Mouse (Mus musculus) stomach, embryonic 14.5 days (tissue): ENCODE measurements at regions not wholly inside any gene's neighbourhood (a gene's known extent, or its start where the extent isn't known, plus 50 kb on each side); places are given as distances from the start of the nearest gene placed in this dataset.
A peak's percentile ranks its signal among the peaks of the same experiment; 100 is the strongest.

Experiments
- ATAC-seq: fragments of 200-750 bp; cut with Nextera tagmentation; 2 replicates; pipeline ENCODE4 v1.8.0; 2017; ENCODE audit warnings: low read depth, moderate TSS enrichment; ENCODE audit not compliant: insufficient number of reproducible peaks, insufficient read depth, low FRiP score
- H3K27ac ChIP-seq: fragments of 300-500 bp; sonication (generic); 2 replicates; pipeline ENCODE4 v1.5.1; 2014; ENCODE audit warnings: mild to moderate bottlenecking, low read length, moderate library complexity, mixed read lengths
- H3K27me3 ChIP-seq: fragments of 300-500 bp; sonication (generic); 2 replicates; pipeline ENCODE4 v1.6.1; 2014; ENCODE audit warnings: low read length, control low read depth, mixed read lengths; ENCODE audit not compliant: control insufficient read depth, insufficient read depth
- H3K36me3 ChIP-seq: fragments of 300-500 bp; sonication (generic); 2 replicates; pipeline ENCODE4 v1.6.1; 2014; ENCODE audit warnings: mild to moderate bottlenecking, control low read depth, low read length, moderate library complexity, mixed read lengths; ENCODE audit not compliant: control insufficient read depth, insufficient read depth
- H3K4me1 ChIP-seq: fragments of 300-500 bp; sonication (generic); 2 replicates; pipeline ENCODE4 v1.6.1; 2014; ENCODE audit warnings: low read length, control low read depth, mixed read lengths; ENCODE audit not compliant: control insufficient read depth, insufficient read depth
- H3K4me2 ChIP-seq: fragments of 300-500 bp; sonication (generic); replicated peaks from 2 replicates; pipeline ENCODE4 v1.6.1; 2014; ENCODE audit warnings: low read depth, low read length, control low read depth
- H3K4me3 ChIP-seq: fragments of 300-500 bp; sonication (generic); 2 replicates; pipeline ENCODE4 v1.5.1; 2014; ENCODE audit warnings: low read depth, low read length, control low read depth
- H3K9ac ChIP-seq: fragments of 300-500 bp; sonication (generic); replicated peaks from 2 replicates; pipeline ENCODE4 v1.6.1; 2014; ENCODE audit warnings: low read depth, mild to moderate bottlenecking, control low read depth, low read length, moderate library complexity, mixed read lengths
- H3K9me3 ChIP-seq: fragments of 300-500 bp; sonication (generic); 2 replicates; pipeline ENCODE4 v1.6.1; 2016; ENCODE audit warnings: low read depth, low read length, control low read depth; ENCODE audit not compliant: control insufficient read depth
- WGBS: fragments of 180-500 bp; shearing (Covaris S2); extraction: QIAGEN DNeasy Blood & Tissue Kit; methylation state at CpG from one replicate; pipeline ENCODE4 v1.1.7; 2014; 5-methylcytosine and 5-hydroxymethylcytosine counted together

DNA sequence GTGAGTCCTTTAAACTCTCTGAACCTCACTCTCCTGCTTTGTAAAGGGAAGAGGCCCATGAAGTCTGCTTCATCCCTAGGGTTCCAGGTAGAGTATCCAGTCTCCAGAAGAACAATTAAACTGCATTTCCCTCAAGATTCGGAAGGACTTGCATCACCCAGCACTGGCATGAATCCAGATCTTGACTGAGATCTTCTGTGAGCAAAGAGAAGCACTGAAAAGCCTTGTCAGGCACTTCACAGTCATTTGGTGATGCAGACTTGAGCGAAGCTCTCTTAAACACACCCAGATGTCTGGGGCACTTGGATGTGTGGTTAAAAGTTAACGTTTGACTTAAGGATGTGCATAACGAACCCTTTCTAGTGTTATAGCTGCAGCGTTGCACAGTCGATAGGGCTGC, 247.4 kb upstream of the Noct start:
- H3K4me1 ChIP-seq, result 0 out of 2 replicates have a peak, but pooled peaks cover 2% of the 10 kb centered on the region
- H3K36me3 ChIP-seq, result no peaks in the 10 kb centered on the region
- H3K4me2 ChIP-seq, result no peak overlapping the region
- no peak for ATAC-seq
- no peak overlapping the region for H3K4me3 ChIP-seq
- H3K9me3 ChIP-seq, result no peaks in the 10 kb centered on the region
- 75% methylated on average over 6 of the region's 6 CpGs for WGBS
- H3K27ac ChIP-seq, result peak overlapping the region; percentile 59; the same call in 1 of the 2 replicates
- H3K9ac ChIP-seq, result no peak overlapping the region
- H3K27me3 ChIP-seq, result no peaks in the 10 kb centered on the region

DNA sequence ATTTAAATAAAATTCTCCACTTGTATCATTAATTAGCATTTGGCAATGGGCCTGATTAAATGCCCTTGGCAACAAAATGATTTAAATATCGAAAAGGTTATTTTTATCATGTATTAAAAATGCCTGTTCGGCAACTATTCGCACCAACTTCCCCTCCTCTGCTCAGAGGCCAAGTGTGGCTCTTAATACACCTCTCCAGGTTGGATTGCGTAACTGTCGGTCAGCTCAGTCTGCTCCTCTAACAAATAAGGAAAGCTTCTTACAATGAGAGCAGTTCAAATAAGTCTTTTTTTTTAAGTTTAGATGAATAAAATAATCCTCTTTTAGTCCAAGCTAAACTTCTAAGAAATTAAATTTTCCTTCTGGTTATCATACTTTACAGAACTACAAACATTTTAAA, 245.6 kb upstream of the Noct start:
- Histone ChIP-seq H3K4me1 (peaks cover 7% of the 10 kb centered on the region; the same call in 1 of the 2 replicates), H3K27me3 (no peaks in the 10 kb centered on the region), H3K9ac (no peak overlapping the region), H3K27ac (no peak overlapping the region), H3K4me2 (no peak overlapping the region), H3K4me3 (no peak overlapping the region), H3K9me3 (no peaks in the 10 kb centered on the region), H3K36me3 (no peaks in the 10 kb centered on the region)
- ATAC-seq, result no peak
- 89% methylated on average over 5 of the region's 5 CpGs for WGBS

DNA sequence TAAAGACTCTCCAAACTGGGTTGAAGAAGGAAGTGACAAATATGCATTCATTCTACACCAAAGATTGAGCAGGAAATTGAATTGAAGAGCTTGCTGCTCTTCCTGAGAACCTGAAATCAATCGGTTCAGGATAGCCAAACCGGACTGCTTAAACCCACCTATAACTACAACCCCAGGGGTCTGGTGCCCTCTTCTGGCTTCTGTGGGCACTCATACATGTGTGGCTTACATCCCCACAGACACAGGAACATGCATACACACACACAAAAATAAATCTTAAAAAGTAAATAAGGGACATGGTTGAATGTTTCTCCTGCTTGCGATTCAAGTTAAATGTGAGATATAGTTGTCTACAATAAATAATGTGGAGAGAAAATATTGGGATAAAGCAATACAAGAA, 244.7 kb upstream of the Noct start:
- no peak overlapping the region for H3K27ac ChIP-seq
- no peaks in the 10 kb centered on the region for H3K27me3 ChIP-seq
- H3K4me2 ChIP-seq, result no peak overlapping the region
- 71% methylated on average over 3 of the region's 3 CpGs for WGBS
- H3K4me1 ChIP-seq, result peaks cover 7% of the 10 kb centered on the region; the same call in 1 of the 2 replicates
- no peaks in the 10 kb centered on the region for H3K36me3 ChIP-seq
- H3K9ac ChIP-seq, result no peak overlapping the region
- ATAC-seq, result no peak
- no peaks in the 10 kb centered on the region for H3K9me3 ChIP-seq
- no peak overlapping the region for H3K4me3 ChIP-seq

DNA sequence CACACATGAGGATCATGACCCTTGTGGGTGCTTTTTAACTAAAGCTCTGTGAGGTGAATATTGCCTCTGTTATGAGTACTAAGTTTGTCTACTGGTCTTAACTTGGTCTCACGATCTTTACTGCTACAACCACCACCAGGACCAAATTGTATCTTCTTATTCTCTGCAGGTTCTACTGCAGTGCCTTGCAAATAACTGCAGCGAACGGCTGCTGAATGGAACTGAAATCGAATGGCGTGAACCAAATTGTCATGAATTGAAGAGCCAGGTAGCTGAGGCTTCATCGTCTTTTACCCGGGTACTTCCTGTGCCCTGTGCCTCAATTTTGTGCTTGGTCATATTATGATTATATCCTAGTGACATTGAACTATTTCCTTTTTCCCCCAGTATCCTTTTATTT, 242.5 kb upstream of the Noct start:
- Histone ChIP-seq H3K4me3 (no peak overlapping the region), H3K9ac (no peak overlapping the region), H3K4me2 (no peak overlapping the region), H3K27me3 (no peaks in the 10 kb centered on the region), H3K27ac (no peak overlapping the region), H3K4me1 (peaks cover 6% of the 10 kb centered on the region; the same call in 1 of the 2 replicates), H3K36me3 (no peaks in the 10 kb centered on the region), H3K9me3 (no peaks in the 10 kb centered on the region)
- ATAC-seq, result no peak
- WGBS, result 96% methylated on average over 7 of the region's 7 CpGs

DNA sequence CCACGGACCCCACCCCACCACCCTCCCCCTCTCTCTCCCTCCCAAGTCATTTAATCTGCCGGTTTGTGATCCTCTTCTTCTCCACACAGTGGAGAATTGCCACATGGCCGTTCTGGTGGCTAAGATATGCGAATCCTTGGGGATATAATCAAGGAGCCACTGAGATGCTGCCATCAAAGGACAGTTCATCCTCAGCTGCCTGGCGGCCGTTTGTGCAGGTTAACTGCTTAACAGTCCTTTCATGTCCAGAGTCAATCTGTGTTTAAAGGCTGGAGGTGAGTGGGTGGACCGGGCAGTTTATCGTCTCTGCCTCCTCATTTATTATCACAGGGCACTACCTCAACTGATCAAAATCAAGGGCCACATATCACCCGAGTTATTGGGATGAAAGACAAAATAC, 241.6 kb upstream of the Noct start:
- H3K4me3 ChIP-seq, result no peak overlapping the region
- 38% methylated on average over 9 of the region's 9 CpGs for WGBS

DNA sequence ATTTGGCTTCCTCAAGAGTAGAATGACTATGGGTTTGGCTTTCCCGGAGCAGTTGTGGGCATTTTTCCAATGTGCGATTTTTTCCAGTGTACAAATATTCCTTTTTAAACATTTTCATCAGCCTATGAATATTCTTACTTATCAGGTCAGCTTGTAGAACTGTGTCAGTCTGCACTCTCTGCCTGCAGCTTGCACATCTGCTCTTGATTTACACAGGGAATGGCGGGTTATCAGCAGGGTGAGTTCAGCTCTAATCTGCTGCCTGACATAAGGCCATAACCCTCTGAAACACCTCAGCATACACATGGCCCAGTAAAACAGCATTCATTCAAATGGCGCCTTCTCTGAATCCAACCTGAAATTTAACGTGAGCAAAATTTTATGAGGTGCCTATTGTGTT, 241.1 kb upstream of the Noct start:
- Histone ChIP-seq H3K9me3 (no peaks in the 10 kb centered on the region), H3K9ac (no peak overlapping the region), H3K4me2 (no peak overlapping the region), H3K27me3 (no peaks in the 10 kb centered on the region), H3K4me1 (peaks cover 5% of the 10 kb centered on the region; the same call in 1 of the 2 replicates), H3K27ac (no peak overlapping the region), H3K36me3 (no peaks in the 10 kb centered on the region), H3K4me3 (no peak overlapping the region)
- no peak for ATAC-seq
- 50% methylated on average over 5 of the region's 5 CpGs for WGBS

More for the DNA sequence above, 241.6 kb upstream of the Noct start:
- ATAC-seq, result no peak
- Histone ChIP-seq H3K4me2 (no peak overlapping the region), H3K9me3 (no peaks in the 10 kb centered on the region), H3K9ac (no peak overlapping the region), H3K4me1 (peaks cover 5% of the 10 kb centered on the region; the same call in 1 of the 2 replicates), H3K27me3 (no peaks in the 10 kb centered on the region), H3K27ac (no peak overlapping the region), H3K36me3 (no peaks in the 10 kb centered on the region)

DNA sequence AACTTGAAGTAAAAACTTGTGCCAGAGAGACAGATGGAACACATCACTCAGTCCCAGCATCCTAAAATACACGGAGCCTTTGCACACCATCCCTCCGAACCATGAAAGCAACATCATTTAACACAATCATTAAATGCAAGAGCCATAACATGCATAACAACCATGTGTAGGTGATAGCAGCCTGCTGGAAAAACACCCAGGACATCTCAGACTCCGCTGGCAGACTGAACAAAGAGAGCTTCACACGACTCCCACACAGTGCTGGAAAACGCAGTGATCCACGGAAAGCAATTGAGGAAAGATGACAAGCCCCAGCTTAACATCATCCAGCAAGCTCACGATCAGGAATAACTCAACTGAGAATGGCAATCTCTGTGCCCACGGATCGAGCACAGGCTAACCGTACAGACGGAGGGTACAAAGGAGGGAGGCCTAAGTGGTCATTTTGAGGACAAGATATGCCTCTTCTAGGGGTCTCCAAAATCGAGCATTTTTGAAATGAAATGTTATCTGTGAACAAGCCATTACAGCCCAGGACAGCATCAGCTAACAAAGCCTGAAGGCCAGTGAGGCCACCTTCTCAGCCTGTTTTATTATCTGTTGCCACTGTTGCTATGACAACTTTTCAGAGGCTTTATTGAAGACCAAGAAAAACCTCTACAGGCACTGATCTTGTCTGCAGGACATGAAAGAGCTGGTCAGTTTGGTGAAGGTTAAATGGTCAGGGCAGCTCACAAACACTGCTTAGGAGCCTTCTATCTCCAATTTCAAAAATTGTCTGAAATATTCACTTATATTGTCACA, 240.1 kb upstream of the Noct start:
- no peak overlapping the region for H3K27ac ChIP-seq
- ATAC-seq, result no peak
- H3K9ac ChIP-seq, result no peak overlapping the region
- WGBS, result 68% methylated on average over 12 of the region's 12 CpGs
- H3K27me3 ChIP-seq, result no peaks in the 10 kb centered on the region
- H3K9me3 ChIP-seq, result no peaks in the 10 kb centered on the region
- H3K4me3 ChIP-seq, result no peak overlapping the region
- H3K36me3 ChIP-seq, result no peaks in the 10 kb centered on the region
- peaks cover 5% of the 10 kb centered on the region; the same call in 1 of the 2 replicates for H3K4me1 ChIP-seq
- no peak overlapping the region for H3K4me2 ChIP-seq

DNA sequence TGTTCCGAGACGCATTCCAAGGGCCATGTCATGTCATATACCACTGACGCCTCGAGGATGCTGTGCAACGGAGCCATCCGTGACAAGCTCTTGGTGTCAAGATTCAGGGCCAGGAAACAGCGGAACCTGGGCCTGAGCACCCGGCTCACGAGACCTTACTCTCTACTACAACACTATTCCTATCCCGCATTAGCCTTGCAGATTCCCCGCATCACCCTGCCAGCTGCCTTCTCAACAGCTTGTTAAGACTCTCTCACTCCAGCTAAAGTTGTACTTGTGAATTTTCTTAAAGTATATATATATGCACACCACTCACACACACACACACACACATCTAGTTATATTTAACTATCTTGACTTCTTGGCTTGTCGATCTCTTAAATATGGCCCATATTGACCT, 236.4 kb upstream of the Noct start:
- no peak overlapping the region for H3K4me3 ChIP-seq
- no peak for ATAC-seq
- no peak overlapping the region for H3K27ac ChIP-seq
- H3K4me2 ChIP-seq, result no peak overlapping the region
- peaks cover 9% of the 10 kb centered on the region; the same call in 1 of the 2 replicates for H3K4me1 ChIP-seq
- no peaks in the 10 kb centered on the region for H3K36me3 ChIP-seq
- no peak overlapping the region for H3K9ac ChIP-seq
- no peaks in the 10 kb centered on the region for H3K9me3 ChIP-seq
- 93% methylated on average over 12 of the region's 12 CpGs for WGBS
- no peaks in the 10 kb centered on the region for H3K27me3 ChIP-seq

DNA sequence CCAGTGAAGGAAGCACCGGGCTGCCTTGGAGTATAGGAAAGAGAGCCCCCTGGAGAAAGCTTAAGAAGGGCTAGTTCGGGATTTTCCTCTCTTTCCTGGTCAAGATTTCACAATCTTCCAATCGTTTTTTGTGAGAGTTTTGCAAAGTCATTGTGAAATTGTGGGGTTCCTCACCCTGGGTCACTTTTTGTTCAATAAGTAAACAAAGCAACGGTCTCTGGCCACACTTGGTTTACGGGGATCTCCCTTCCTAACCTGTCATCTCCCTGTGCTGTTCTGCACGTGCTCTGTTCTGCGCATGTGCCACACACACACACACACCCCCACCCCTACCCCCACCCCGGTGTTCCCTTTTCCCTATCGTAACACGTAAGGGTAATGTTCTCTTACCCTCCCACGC, 233.4 kb upstream of the Noct start:
- no peak overlapping the region for H3K9ac ChIP-seq
- H3K4me2 ChIP-seq, result no peak overlapping the region
- no peaks in the 10 kb centered on the region for H3K9me3 ChIP-seq
- H3K27ac ChIP-seq, result no peak overlapping the region
- no peak overlapping the region for H3K4me3 ChIP-seq
- 0 out of 2 replicates have a peak, but pooled peaks cover 4% of the 10 kb centered on the region for H3K4me1 ChIP-seq
- ATAC-seq, result no peak
- H3K27me3 ChIP-seq, result no peaks in the 10 kb centered on the region
- H3K36me3 ChIP-seq, result no peaks in the 10 kb centered on the region
- WGBS, result 78% methylated on average over 11 of the region's 11 CpGs
